ENCODE assay signal across 9 mouse cellular contexts in the genomic region with DNA sequence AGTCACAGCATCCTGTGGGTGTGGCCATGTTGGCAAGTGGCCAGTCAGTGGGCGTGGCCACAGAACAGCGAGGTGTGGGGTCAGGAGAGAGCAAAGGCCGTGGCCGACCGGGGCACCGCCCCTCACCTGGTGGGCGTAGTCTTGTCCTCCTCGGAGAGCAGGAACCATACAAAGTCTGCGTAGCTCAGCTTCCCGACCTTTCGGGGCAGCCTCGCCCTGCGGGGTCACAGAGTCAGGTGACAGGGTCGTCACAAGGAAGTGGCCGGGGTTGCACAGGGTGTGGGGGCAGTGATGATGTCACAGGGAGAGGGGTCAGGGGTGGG. TPM values are rescaled to one million over a fixed set of nuclear protein-coding genes. Genes with fewer than 3 reads are reported as not detected.
DNase-seq lines count a peak whose midpoint lies in the region; ATAC-seq lines count a peak whose summit lies in the region.
"Had no signal": no experiment of that assay in that cellular context is flagged by ENCODE, and none has a peak within 500 bp of the region (broad histone marks: within the 10 kb centered on the region; RNA-seq: fewer than 3 reads in every experiment).

No protein-coding gene starts in this region.

- H3K4me2 ChIP-seq in neural tube, embryonic 11.5 days (ENCODE audit: low read depth), result no peak overlapping the region
- H3K4me2 ChIP-seq in neural tube, embryonic 15.5 days, result no peak overlapping the region

- H3K27ac ChIP-seq in neural tube, embryonic 11.5 days (ENCODE audit: low read depth, low read length), result no peak overlapping the region
- no peak overlapping the region for H3K27ac ChIP-seq in neural tube, embryonic 15.5 days (replicated peaks)

- H3K36me3 ChIP-seq in neural tube, embryonic 11.5 days (ENCODE audit: control insufficient read depth, insufficient read depth, low read length), result peaks cover 31% of the 10 kb centered on the region
- peaks cover 36% of the 10 kb centered on the region for H3K36me3 ChIP-seq in neural tube, embryonic 15.5 days

- intact Hi-C loops in left cerebral cortex, postnatal 14 days (cut with DNase I), result loop anchor here (1.0 kb wide), 1 partner anchor 34 kb away; a partner anchor contains a TSS

- H3K27me3 ChIP-seq in neural tube, embryonic 11.5 days (ENCODE audit: control insufficient read depth, insufficient read depth, low read length), result no peaks in the 10 kb centered on the region
- H3K27me3 ChIP-seq in neural tube, embryonic 15.5 days (replicated peaks), result no peaks in the 10 kb centered on the region

- no peak; the same call in 1 of the 2 replicates for ATAC-seq in neural tube, embryonic 11.5 days (ENCODE audit: insufficient read depth, low FRiP score, low TSS enrichment)
- no peak for ATAC-seq in neural tube, embryonic 15.5 days (ENCODE audit: low FRiP score)

- H3K4me3 ChIP-seq in neural tube, embryonic 11.5 days (ENCODE audit: low read depth, low read length), result no peak overlapping the region
- H3K4me3 ChIP-seq in neural tube, embryonic 15.5 days (replicated peaks), result no peak overlapping the region

- peak; percentile 39 to 44 for DNase-seq in adrenal gland, adult (ENCODE audit: inconsistent age in 2 of 2, low spot score in 1 of 2)
- DNase-seq in adrenal gland, adult 2 months, result no peak
- DNase-seq in neural tube, embryonic 11.5 days (ENCODE audit: low spot score), result peak; percentile 12
- DNase-seq in gastrocnemius, adult 8-10 months (ENCODE audit: low spot score in 2 of 2), result peak; percentile 6 to 7
- DNase-seq in left cerebral cortex, postnatal 14 days (ENCODE audit: low spot score in 2 of 2), result peak; percentile 11 to 18
- peak; percentile 5 to 7 for DNase-seq in right cerebral cortex, postnatal 36 days (ENCODE audit: low spot score in 2 of 2)
- DNase-seq in embryo, embryonic 9.5 days (ENCODE audit: extremely low spot score), result no peak

- H3K4me1 ChIP-seq in neural tube, embryonic 11.5 days (ENCODE audit: control insufficient read depth, insufficient read depth, low read length), result no peaks in the 10 kb centered on the region
- H3K4me1 ChIP-seq in neural tube, embryonic 15.5 days, result no peaks in the 10 kb centered on the region

- 96% methylated on average over 15 of the region's 15 CpGs for WGBS in neural tube, embryonic 11.5 days
- 98% methylated on average over 15 of the region's 15 CpGs for WGBS in neural tube, embryonic 15.5 days

- H3K9me3 ChIP-seq in neural tube, embryonic 11.5 days (ENCODE audit: control insufficient read depth, low read length), result peaks cover 10% of the 10 kb centered on the region
- H3K9me3 ChIP-seq in neural tube, embryonic 15.5 days (replicated peaks), result peaks cover 11% of the 10 kb centered on the region

- no peak overlapping the region for H3K9ac ChIP-seq in neural tube, embryonic 11.5 days (ENCODE audit: low read length)
- no peak overlapping the region for H3K9ac ChIP-seq in neural tube, embryonic 15.5 days (replicated peaks)

RNA-seq across cellular contexts. Expression of a gene that starts 34.2 kb away (rescaled TPM):
- 100 to 1,000 TPM in 1 of 2 experiments, 10 to 100 TPM in 1; 87.3 to 104 TPM for total RNA-seq in adrenal gland, adult 2 months (2021)
- 489 and 516 TPM in 2 replicates for polyA plus RNA-seq in adrenal gland, adult 2 months (2012; rRNA removed)
- 126 and 133 TPM in 2 replicates for polyA plus RNA-seq in neural tube, embryonic 11.5 days (2014; fragmentation: Nextera tagmentation; extraction: Ambion mirVana)
- polyA plus RNA-seq in neural tube, embryonic 15.5 days (2015; fragmentation: Nextera tagmentation; extraction: Ambion mirVana), result 153 and 158 TPM in 2 replicates
- 10 to 100 TPM; 22.9 to 32.5 (median 27.4) TPM for total RNA-seq in gastrocnemius, adult 8-10 months (2022)
- total RNA-seq in left cerebral cortex, postnatal 14 days (2021), result 10 to 100 TPM; 84.9 to 97.5 TPM

RNA-seq across cellular contexts. Expression of a gene that starts 51.1 kb away (rescaled TPM):
- total RNA-seq in adrenal gland, adult 2 months (2021), result not detected
- not detected in 2 replicates for polyA plus RNA-seq in adrenal gland, adult 2 months (2012; rRNA removed)
- not detected in 2 replicates for polyA plus RNA-seq in neural tube, embryonic 11.5 days (2014; fragmentation: Nextera tagmentation; extraction: Ambion mirVana)
- polyA plus RNA-seq in neural tube, embryonic 15.5 days (2015; fragmentation: Nextera tagmentation; extraction: Ambion mirVana), result not detected in 2 replicates
- total RNA-seq in gastrocnemius, adult 8-10 months (2022), result not detected
- not detected for total RNA-seq in left cerebral cortex, postnatal 14 days (2021)
- total RNA-seq: left cerebral cortex, postnatal 10 days had no signal

Comparison
In these comparisons a context has a peak if more than half of its experiments do, and no peak if none do; other contexts are left out.
1. DNase-seq: peak in adrenal gland, adult (2 of 2), neural tube, embryonic 11.5 days (single experiment), gastrocnemius, adult 8-10 months (2 of 2), left cerebral cortex, postnatal 14 days (2 of 2) and right cerebral cortex, postnatal 36 days (2 of 2); none in adrenal gland, adult 2 months (single experiment) and embryo, embryonic 9.5 days (single experiment).